Mouse (Mus musculus): ENCODE measurements around the gene Ralbp1. TPM values are rescaled to one million over a fixed set of nuclear protein-coding genes. Genes with fewer than 3 reads are reported as not detected.

Ralbp1 gene
- polyA plus RNA-seq, 1 experiment, result 34.5 TPM

DNA sequence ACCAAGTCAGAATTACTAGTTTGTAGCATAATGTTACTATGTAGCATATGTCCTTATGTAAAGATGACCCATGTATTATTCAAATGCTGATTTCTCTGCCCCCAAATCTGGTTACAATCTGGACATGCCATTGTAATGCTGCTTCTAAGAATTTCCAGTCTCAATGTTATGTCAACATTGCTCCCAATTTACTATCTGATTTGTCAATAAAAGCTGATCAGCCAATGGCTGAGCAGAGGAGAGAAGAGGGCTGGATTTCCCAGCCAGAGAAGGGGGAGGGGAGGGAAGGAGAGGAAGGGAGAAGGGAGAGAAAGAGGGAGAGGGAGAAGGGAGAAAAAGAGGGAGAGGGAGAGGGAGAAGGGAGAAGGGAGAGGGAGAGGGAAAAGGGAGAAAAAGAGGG lies 20.3 kb downstream of the Ralbp1 start:
- Histone ChIP-seq H3K27me3 (ENCODE audit: control insufficient read depth) (no peaks in the 10 kb centered on the region), H3K4me3 (replicated peaks) (no peak overlapping the region), H3K4me1 (ENCODE audit: control insufficient read depth) (peaks cover 15% of the 10 kb centered on the region), H3K36me3 (ENCODE audit: control insufficient read depth) (peaks cover 68% of the 10 kb centered on the region), H3K9me3 (ENCODE audit: control insufficient read depth, low read length) (no peaks in the 10 kb centered on the region)
- TF ChIP-seq GATA1 (IDR thresholded peaks at IDR 0.05; ENCODE audit: low read length) (no peak), TAL1 (IDR thresholded peaks at IDR 0.05; ENCODE audit: low read length) (no peak)

- TF ChIP-seq TAL1 (IDR thresholded peaks at IDR 0.05; ENCODE audit: low read length) (no peak), GATA1 (IDR thresholded peaks at IDR 0.05; ENCODE audit: low read length) (no peak)
- Histone ChIP-seq H3K4me1 (ENCODE audit: control insufficient read depth) (peaks cover 11% of the 10 kb centered on the region), H3K4me3 (replicated peaks) (no peak overlapping the region), H3K27me3 (ENCODE audit: control insufficient read depth) (no peaks in the 10 kb centered on the region), H3K9me3 (ENCODE audit: control insufficient read depth, low read length) (no peaks in the 10 kb centered on the region), H3K36me3 (ENCODE audit: control insufficient read depth) (peaks cover 69% of the 10 kb centered on the region)
Measured at GRCm38 (mm10) chr17:65864742-65865141, 20.9 kb downstream of the Ralbp1 start.

- Histone ChIP-seq H3K27me3 (ENCODE audit: control insufficient read depth) (no peaks in the 10 kb centered on the region), H3K9me3 (ENCODE audit: control insufficient read depth, low read length) (no peaks in the 10 kb centered on the region), H3K4me3 (replicated peaks) (no peak overlapping the region), H3K36me3 (ENCODE audit: control insufficient read depth) (peaks cover 75% of the 10 kb centered on the region), H3K4me1 (ENCODE audit: control insufficient read depth) (peaks cover 11% of the 10 kb centered on the region)
- TF ChIP-seq GATA1 (IDR thresholded peaks at IDR 0.05; ENCODE audit: low read length) (no peak), TAL1 (IDR thresholded peaks at IDR 0.05; ENCODE audit: low read length) (no peak)
Measured at GRCm38 (mm10) chr17:65863830-65864229, 21.8 kb downstream of the Ralbp1 start.

- no peak for TF ChIP-seq GATA1 (IDR thresholded peaks at IDR 0.05; ENCODE audit: low read length)
- TF ChIP-seq TAL1 (IDR thresholded peaks at IDR 0.05; ENCODE audit: low read length), result no peak
- Histone ChIP-seq H3K9me3 (ENCODE audit: control insufficient read depth, low read length) (no peaks in the 10 kb centered on the region), H3K27me3 (ENCODE audit: control insufficient read depth) (no peaks in the 10 kb centered on the region), H3K36me3 (ENCODE audit: control insufficient read depth) (peaks cover 84% of the 10 kb centered on the region), H3K4me3 (replicated peaks) (no peak overlapping the region), H3K4me1 (ENCODE audit: control insufficient read depth) (peaks cover 19% of the 10 kb centered on the region)
Measured at GRCm38 (mm10) chr17:65862579-65862978, 23.0 kb downstream of the Ralbp1 start.

DNA sequence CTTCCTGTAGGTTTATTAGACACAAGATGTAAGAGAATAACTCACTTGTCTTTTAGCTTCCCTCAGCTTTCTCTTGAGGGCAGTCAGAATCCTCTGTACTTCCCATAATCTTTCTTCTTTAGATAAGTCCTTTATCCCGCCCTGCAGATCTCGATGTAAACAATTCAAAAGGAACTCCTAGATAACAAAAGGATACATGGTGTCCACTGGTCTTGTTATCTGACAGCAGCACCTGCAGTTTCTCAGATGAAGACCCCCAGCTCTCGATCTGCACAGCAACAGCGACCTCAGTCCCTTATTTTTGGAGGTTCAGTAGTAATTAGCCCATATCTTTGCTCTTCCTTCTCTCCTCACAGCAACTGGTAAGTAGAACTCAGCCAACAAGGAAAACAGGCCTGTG lies 28.0 kb downstream of the Ralbp1 start:
- Histone ChIP-seq H3K27me3 (ENCODE audit: control insufficient read depth) (no peaks in the 10 kb centered on the region), H3K4me3 (replicated peaks) (no peak overlapping the region), H3K9me3 (ENCODE audit: control insufficient read depth, low read length) (peaks cover 3% of the 10 kb centered on the region), H3K4me1 (ENCODE audit: control insufficient read depth) (peaks cover 20% of the 10 kb centered on the region), H3K36me3 (ENCODE audit: control insufficient read depth) (peaks cover 88% of the 10 kb centered on the region)
- TF ChIP-seq GATA1 (IDR thresholded peaks at IDR 0.05; ENCODE audit: low read length), result no peak
- no peak for TF ChIP-seq TAL1 (IDR thresholded peaks at IDR 0.05; ENCODE audit: low read length)

GRCm38 (mm10) chr17:65854006-65854405 lies 31.6 kb downstream of the Ralbp1 start:
- no peak for TF ChIP-seq GATA1 (IDR thresholded peaks at IDR 0.05; ENCODE audit: low read length)
- TF ChIP-seq TAL1 (IDR thresholded peaks at IDR 0.05; ENCODE audit: low read length), result no peak

DNA sequence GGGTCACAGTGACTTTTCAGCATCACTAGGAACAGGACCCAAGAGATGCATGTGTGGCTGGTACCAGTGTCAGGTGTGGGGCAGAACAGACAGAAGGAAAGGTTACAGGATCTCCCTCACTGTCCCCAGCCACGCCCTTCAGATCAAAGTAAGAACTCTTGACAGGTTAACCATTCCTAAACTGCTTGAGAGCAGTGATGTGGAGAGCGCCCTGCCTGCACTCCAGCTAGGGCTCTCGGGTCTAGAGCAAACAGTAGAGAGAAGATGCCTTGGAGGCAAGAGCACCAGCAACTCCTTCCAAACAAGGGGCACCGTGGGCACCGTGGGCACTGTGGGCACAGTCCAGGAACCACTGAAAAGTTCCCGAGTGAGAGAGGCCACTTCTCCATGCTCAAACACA lies 32.3 kb downstream of the Ralbp1 start:
- TF ChIP-seq GATA1 (IDR thresholded peaks at IDR 0.05; ENCODE audit: low read length), result no peak
- Histone ChIP-seq H3K4me1 (ENCODE audit: control insufficient read depth) (peaks cover 12% of the 10 kb centered on the region), H3K36me3 (ENCODE audit: control insufficient read depth) (peaks cover 97% of the 10 kb centered on the region), H3K9me3 (ENCODE audit: control insufficient read depth, low read length) (peaks cover 3% of the 10 kb centered on the region), H3K4me3 (replicated peaks) (no peak overlapping the region), H3K27me3 (ENCODE audit: control insufficient read depth) (no peaks in the 10 kb centered on the region)

More at GRCm38 (mm10) chr17:65854006-65854405, 31.6 kb downstream of the Ralbp1 start:
- peaks cover 99% of the 10 kb centered on the region for H3K36me3 ChIP-seq (ENCODE audit: control insufficient read depth)
- H3K4me1 ChIP-seq (ENCODE audit: control insufficient read depth), result peaks cover 17% of the 10 kb centered on the region
- no peak overlapping the region for H3K4me3 ChIP-seq (replicated peaks)
- peaks cover 3% of the 10 kb centered on the region for H3K9me3 ChIP-seq (ENCODE audit: control insufficient read depth, low read length)
- H3K27me3 ChIP-seq (ENCODE audit: control insufficient read depth), result no peaks in the 10 kb centered on the region

GRCm38 (mm10) chr17:65851749-65852148 lies 33.8 kb downstream of the Ralbp1 start:
- Histone ChIP-seq H3K36me3 (ENCODE audit: control insufficient read depth) (peaks cover 92% of the 10 kb centered on the region), H3K4me3 (replicated peaks) (no peak overlapping the region), H3K9me3 (ENCODE audit: control insufficient read depth, low read length) (peaks cover 3% of the 10 kb centered on the region), H3K27me3 (ENCODE audit: control insufficient read depth) (no peaks in the 10 kb centered on the region), H3K4me1 (ENCODE audit: control insufficient read depth) (no peaks in the 10 kb centered on the region)
- TF ChIP-seq TAL1 (IDR thresholded peaks at IDR 0.05; ENCODE audit: low read length) (no peak), GATA1 (IDR thresholded peaks at IDR 0.05; ENCODE audit: low read length) (no peak)

GRCm38 (mm10) chr17:65850487-65850886 lies 35.1 kb downstream of the Ralbp1 start:
- Histone ChIP-seq H3K4me1 (ENCODE audit: control insufficient read depth) (no peaks in the 10 kb centered on the region), H3K9me3 (ENCODE audit: control insufficient read depth, low read length) (no peaks in the 10 kb centered on the region; the same call in none of the 2 replicates), H3K4me3 (replicated peaks) (no peak overlapping the region), H3K36me3 (ENCODE audit: control insufficient read depth) (peaks cover 88% of the 10 kb centered on the region), H3K27me3 (ENCODE audit: control insufficient read depth) (no peaks in the 10 kb centered on the region)
- no peak for TF ChIP-seq TAL1 (IDR thresholded peaks at IDR 0.05; ENCODE audit: low read length)
- TF ChIP-seq GATA1 (IDR thresholded peaks at IDR 0.05; ENCODE audit: low read length), result no peak

All from erythroblast, embryonic 14.5 days (primary cell).